Mouse (Mus musculus): ENCODE data around the gene Tut1. TPM values are rescaled to one million over a fixed set of nuclear protein-coding genes. Genes with fewer than 3 reads are reported as not detected.

The Tut1 gene
- polyA plus RNA-seq, 1 experiment from 2014 or later: 29.1 TPM

DNA sequence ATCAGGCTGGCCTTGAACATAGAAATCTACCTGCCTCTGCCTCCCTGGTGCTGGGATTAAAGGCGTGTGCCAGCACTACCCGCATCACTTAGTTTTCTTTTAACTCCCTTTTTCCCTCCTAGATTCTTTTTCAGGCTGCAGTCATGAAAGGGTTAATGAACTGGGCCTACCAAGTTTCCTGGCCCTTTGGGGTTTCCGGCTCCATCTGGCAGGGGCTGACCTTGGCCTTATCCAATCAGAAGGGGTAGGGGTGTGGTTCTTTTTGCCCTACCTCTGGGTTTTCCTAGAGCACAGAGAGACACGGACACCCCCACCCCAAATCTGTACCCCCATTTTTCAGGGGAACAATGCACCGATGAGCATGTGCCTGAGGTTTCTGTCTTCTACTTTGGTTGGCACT is 8.9 kb upstream of the Tut1 start:
- no peak for ATAC-seq (ENCODE audit: insufficient read depth, low FRiP score, low read depth)
- peak overlapping the region; percentile 26 for H3K4me3 ChIP-seq (replicated peaks)
- H3K27me3 ChIP-seq (replicated peaks): no peaks in the 10 kb centered on the region
- H3K4me2 ChIP-seq: peak overlapping the region; percentile 67
- peaks cover 44% of the 10 kb centered on the region for H3K36me3 ChIP-seq
- H3K9me3 ChIP-seq: no peaks in the 10 kb centered on the region
- no peak overlapping the region for H3K9ac ChIP-seq
- 0 out of 2 replicates have a peak overlapping the region, but pooled peaks have one; percentile 35 for H3K27ac ChIP-seq
- H3K4me1 ChIP-seq: peaks cover 30% of the 10 kb centered on the region
- WGBS: 13% methylated on average over 5 of the region's 5 CpGs

- H3K9me3 ChIP-seq: no peaks in the 10 kb centered on the region
- no peak overlapping the region for H3K9ac ChIP-seq
- H3K4me2 ChIP-seq: peak overlapping the region; percentile 67
- 72% methylated on average over 6 of the region's 6 CpGs for WGBS
- ATAC-seq (ENCODE audit: insufficient read depth, low FRiP score, low read depth): no peak
- peaks cover 30% of the 10 kb centered on the region for H3K4me1 ChIP-seq
- peak overlapping the region; percentile 26 for H3K4me3 ChIP-seq (replicated peaks)
- H3K27ac ChIP-seq: no peak overlapping the region
- no peaks in the 10 kb centered on the region for H3K27me3 ChIP-seq (replicated peaks)
- H3K36me3 ChIP-seq: peaks cover 47% of the 10 kb centered on the region
Measured at GRCm38 (mm10) chr19:8945251-8945650, 8.4 kb upstream of the Tut1 start.

DNA sequence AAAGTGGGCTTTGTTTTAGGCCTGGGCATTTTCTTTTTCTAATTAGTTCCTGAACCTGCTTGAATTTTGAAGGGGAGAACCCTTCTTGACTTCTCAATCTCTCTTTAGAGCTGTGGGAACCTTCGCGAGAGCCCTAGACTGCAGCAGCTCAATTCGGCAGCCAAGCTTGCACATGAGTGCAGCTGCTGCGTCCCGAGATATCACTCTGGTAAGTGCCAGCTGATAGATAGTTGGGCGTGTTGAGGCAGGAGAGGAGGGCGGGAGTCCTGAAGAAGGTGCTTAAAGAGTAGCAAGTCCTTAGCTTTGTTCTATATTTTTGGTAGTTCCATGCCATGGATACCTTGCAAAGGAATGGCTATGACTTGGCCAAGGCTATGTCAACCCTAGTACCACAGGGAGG is 6.7 kb upstream of the Tut1 start:
- ATAC-seq (ENCODE audit: insufficient read depth, low FRiP score, low read depth): no peak
- H3K27me3 ChIP-seq (replicated peaks): no peaks in the 10 kb centered on the region
- H3K27ac ChIP-seq: no peak overlapping the region
- no peaks in the 10 kb centered on the region for H3K9me3 ChIP-seq
- H3K4me2 ChIP-seq: no peak overlapping the region
- no peak overlapping the region for H3K9ac ChIP-seq
- 79% methylated on average over 7 of the region's 7 CpGs for whole genome bisulfite sequencing
- peaks cover 63% of the 10 kb centered on the region for H3K36me3 ChIP-seq
- H3K4me1 ChIP-seq: peaks cover 25% of the 10 kb centered on the region
- H3K4me3 ChIP-seq (replicated peaks): no peak overlapping the region

DNA sequence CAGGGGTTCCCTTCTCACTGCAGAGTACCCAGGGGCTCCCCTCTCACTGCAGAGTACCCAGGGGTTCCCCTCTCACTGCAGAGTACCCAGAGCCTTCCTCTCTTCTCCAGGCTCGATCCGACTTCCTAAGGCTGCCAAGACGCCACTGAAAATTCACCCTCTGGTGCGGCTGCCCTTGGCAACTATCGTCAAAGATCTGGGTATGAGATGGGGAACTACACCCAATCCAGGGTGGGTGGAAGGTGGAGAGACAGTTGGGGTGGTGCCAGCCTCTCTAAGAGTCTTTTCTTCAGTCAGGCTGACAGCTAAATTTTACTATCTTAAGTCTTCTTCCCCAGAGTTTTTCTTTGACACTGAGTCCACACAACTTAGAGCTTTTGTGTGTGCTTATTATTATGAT is 3.5 kb upstream of the Tut1 start:
- Histone ChIP-seq H3K36me3 (peaks cover 61% of the 10 kb centered on the region), H3K4me1 (peaks cover 20% of the 10 kb centered on the region), H3K9me3 (no peaks in the 10 kb centered on the region), H3K27me3 (replicated peaks) (no peaks in the 10 kb centered on the region), H3K27ac (no peak overlapping the region), H3K4me2 (no peak overlapping the region), H3K4me3 (replicated peaks) (no peak overlapping the region), H3K9ac (no peak overlapping the region)
- 88% methylated on average over 5 of the region's 5 CpGs for WGBS
- ATAC-seq (ENCODE audit: insufficient read depth, low FRiP score, low read depth): no peak

- ATAC-seq (ENCODE audit: insufficient read depth, low FRiP score, low read depth): no peak
- no peaks in the 10 kb centered on the region for H3K27me3 ChIP-seq (replicated peaks)
- H3K9me3 ChIP-seq: no peaks in the 10 kb centered on the region
- no peak overlapping the region for H3K4me3 ChIP-seq (replicated peaks)
- no peak overlapping the region for H3K4me2 ChIP-seq
- peaks cover 48% of the 10 kb centered on the region for H3K36me3 ChIP-seq
- H3K4me1 ChIP-seq: peaks cover 16% of the 10 kb centered on the region; the same call in 1 of the 2 replicates
- no peak overlapping the region for H3K9ac ChIP-seq
- peak overlapping the region; percentile 83; the same call in 1 of the 2 replicates for H3K27ac ChIP-seq
- 91% methylated on average over 9 of the region's 9 CpGs for WGBS
Measured at GRCm38 (mm10) chr19:8952241-8952640, 1.4 kb upstream of the Tut1 start.

- no peaks in the 10 kb centered on the region for H3K27me3 ChIP-seq (replicated peaks)
- peaks cover 16% of the 10 kb centered on the region; the same call in 1 of the 2 replicates for H3K4me1 ChIP-seq
- H3K27ac ChIP-seq: peak overlapping the region; percentile 82
- H3K4me2 ChIP-seq: peak overlapping the region; percentile 79
- peak overlapping the region; percentile 77 for H3K9ac ChIP-seq
- H3K9me3 ChIP-seq: no peaks in the 10 kb centered on the region
- peak overlapping the region; percentile 92 for H3K4me3 ChIP-seq (replicated peaks)
- 10% methylated on average over 9 of the region's 9 CpGs for WGBS
- peaks cover 31% of the 10 kb centered on the region for H3K36me3 ChIP-seq
- no peak for ATAC-seq (ENCODE audit: insufficient read depth, low FRiP score, low read depth)
Measured at GRCm38 (mm10) chr19:8954171-8954570, 524 bp downstream of the Tut1 start.

GRCm38 (mm10) chr19:8962256-8962655 is 8.6 kb downstream of the Tut1 start:
- WGBS: 81% methylated on average over 2 of the region's 2 CpGs
- no peak overlapping the region for H3K4me2 ChIP-seq
- peaks cover 62% of the 10 kb centered on the region for H3K36me3 ChIP-seq

GRCm38 (mm10) chr19:8965075-8965474 is 11.4 kb downstream of the Tut1 start:
- Histone ChIP-seq H3K4me2 (no peak overlapping the region), H3K9me3 (no peaks in the 10 kb centered on the region), H3K27ac (no peak overlapping the region), H3K9ac (no peak overlapping the region), H3K4me3 (replicated peaks) (no peak overlapping the region), H3K36me3 (peaks cover 60% of the 10 kb centered on the region), H3K4me1 (peaks cover 6% of the 10 kb centered on the region; the same call in 1 of the 2 replicates), H3K27me3 (replicated peaks) (no peaks in the 10 kb centered on the region)
- 83% methylated on average over 11 of the region's 11 CpGs for WGBS
- no peak for ATAC-seq (ENCODE audit: insufficient read depth, low FRiP score, low read depth)

More at GRCm38 (mm10) chr19:8962256-8962655, 8.6 kb downstream of the Tut1 start:
- peaks cover 6% of the 10 kb centered on the region; the same call in 1 of the 2 replicates for H3K4me1 ChIP-seq
- ATAC-seq (ENCODE audit: insufficient read depth, low FRiP score, low read depth): no peak
- H3K4me3 ChIP-seq (replicated peaks): no peak overlapping the region
- no peak overlapping the region for H3K9ac ChIP-seq
- H3K27ac ChIP-seq: no peak overlapping the region
- no peaks in the 10 kb centered on the region for H3K27me3 ChIP-seq (replicated peaks)
- H3K9me3 ChIP-seq: no peaks in the 10 kb centered on the region

DNA sequence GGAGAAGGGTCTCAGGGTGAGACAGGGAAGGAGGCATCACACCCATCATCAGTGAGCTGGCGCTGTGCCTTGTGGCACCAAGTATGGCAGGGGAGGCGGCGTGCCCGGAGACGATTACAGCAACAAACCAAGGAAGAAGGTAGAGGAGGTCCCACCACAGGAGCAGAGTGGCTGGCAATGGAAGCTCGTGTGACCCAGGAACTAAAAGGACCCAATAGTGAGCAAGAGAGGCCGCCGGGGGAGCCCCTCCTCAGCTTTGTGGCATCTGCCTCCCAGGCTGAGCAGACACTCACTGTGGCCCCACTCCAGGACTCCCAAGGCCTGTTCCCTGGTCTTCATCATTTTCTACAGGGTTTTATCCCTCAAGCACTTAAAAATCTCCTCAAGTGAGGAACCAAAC is 12.1 kb downstream of the Tut1 start:
- ATAC-seq (ENCODE audit: insufficient read depth, low FRiP score, low read depth): no peak
- Histone ChIP-seq H3K36me3 (peaks cover 60% of the 10 kb centered on the region), H3K9ac (0 out of 2 replicates have a peak overlapping the region, but pooled peaks have one; percentile 26), H3K4me3 (replicated peaks) (peak overlapping the region; percentile 82), H3K27ac (peak overlapping the region; percentile 95), H3K4me2 (peak overlapping the region; percentile 60), H3K4me1 (peaks cover 6% of the 10 kb centered on the region; the same call in 1 of the 2 replicates), H3K9me3 (no peaks in the 10 kb centered on the region), H3K27me3 (replicated peaks) (no peaks in the 10 kb centered on the region)
- WGBS: 68% methylated on average over 8 of the region's 8 CpGs

DNA sequence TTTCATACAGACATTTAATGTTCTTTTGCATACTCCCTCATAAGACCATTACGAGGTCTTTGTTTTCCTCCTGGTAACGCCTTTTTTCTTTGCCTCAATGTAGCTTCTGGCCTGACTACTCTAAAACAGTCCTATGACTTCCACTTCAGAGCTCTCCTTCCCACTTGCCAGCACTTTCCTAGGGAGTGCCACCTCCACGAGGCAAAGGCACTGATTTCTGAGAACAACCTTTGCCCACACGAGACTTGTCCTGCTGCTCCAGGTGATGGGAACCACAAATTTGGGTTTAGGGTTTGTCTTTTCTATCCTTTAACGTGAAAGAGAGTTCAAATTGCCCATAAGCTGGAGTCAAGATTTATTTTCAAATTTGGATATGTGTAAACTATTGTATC is 12.5 kb downstream of the Tut1 start:
- Histone ChIP-seq H3K36me3 (peaks cover 62% of the 10 kb centered on the region), H3K9ac (peak overlapping the region; percentile 53; the same call in 1 of the 2 replicates), H3K4me2 (peak overlapping the region; percentile 60), H3K4me1 (peaks cover 6% of the 10 kb centered on the region; the same call in 1 of the 2 replicates), H3K4me3 (replicated peaks) (peak overlapping the region; percentile 82), H3K27me3 (replicated peaks) (no peaks in the 10 kb centered on the region), H3K27ac (peak overlapping the region; percentile 95), H3K9me3 (no peaks in the 10 kb centered on the region)
- no peak for ATAC-seq (ENCODE audit: insufficient read depth, low FRiP score, low read depth)
- 29% methylated on average over 5 of the region's 5 CpGs for WGBS

DNA sequence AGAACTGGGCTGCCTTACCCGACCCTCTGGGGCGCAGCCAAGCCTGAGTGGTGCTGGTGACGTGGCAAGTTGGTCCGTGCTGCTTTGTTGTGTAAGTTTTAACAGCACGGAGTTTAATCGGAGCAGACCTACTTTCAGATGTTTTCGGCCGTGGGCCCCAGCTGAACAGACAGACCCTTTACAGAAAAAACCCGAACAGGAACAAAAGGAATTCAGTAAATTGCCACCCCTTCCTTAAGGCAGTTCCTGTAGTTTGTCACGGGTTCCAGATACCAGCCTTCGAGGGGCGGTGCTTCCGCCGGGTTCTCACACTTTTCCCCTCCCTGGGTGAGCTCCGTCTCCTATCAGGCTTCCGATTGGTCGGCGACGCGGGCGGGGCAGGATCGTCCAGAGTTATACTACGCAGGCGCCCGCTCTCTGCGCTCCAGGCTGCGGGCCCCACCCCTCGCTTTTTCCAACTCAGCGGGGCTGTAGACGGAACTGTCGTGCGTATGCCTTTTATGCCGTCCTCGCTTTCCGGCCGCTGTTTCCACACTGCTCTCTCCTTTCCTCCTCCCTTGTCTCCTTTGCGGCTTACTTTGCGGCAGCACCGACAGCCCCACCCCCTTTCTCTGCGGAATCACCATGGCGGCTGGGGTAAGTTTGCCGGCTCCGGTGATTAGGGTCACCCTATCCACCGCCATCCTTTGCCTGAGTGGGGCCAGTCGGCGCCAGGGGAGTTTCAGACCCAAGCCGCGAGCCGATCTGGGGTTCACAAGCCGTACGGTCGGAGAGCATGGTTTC is 13.1 kb downstream of the Tut1 start, which contains the start of gene Eef1g:
TSS of gene Eef1g (plus strand) at position 452 of the 783 bp plus-strand sequence.
- ATAC-seq (ENCODE audit: insufficient read depth, low FRiP score, low read depth): peak; percentile 99
- Histone ChIP-seq H3K9ac (peak within 1 kb of the TSS; percentile 87), H3K9me3 (no peaks in the 10 kb centered on the region), H3K36me3 (peaks cover 62% of the 10 kb centered on the region), H3K4me3 (replicated peaks) (peak within 1 kb of the TSS; percentile 82), H3K27ac (peak within 1 kb of the TSS; percentile 95), H3K4me2 (peak within 1 kb of the TSS; percentile 78), H3K4me1 (peaks cover 6% of the 10 kb centered on the region; the same call in 1 of the 2 replicates), H3K27me3 (replicated peaks) (no peaks in the 10 kb centered on the region)
- under 1% methylated on average over 52 of the region's 52 CpGs for WGBS

- Histone ChIP-seq H3K4me1 (peaks cover 6% of the 10 kb centered on the region; the same call in 1 of the 2 replicates), H3K4me3 (replicated peaks) (peak overlapping the region; percentile 82), H3K4me2 (peak overlapping the region; percentile 78), H3K27ac (peak overlapping the region; percentile 72), H3K36me3 (peaks cover 63% of the 10 kb centered on the region), H3K9me3 (no peaks in the 10 kb centered on the region), H3K27me3 (replicated peaks) (no peaks in the 10 kb centered on the region), H3K9ac (peak overlapping the region; percentile 87)
- ATAC-seq (ENCODE audit: insufficient read depth, low FRiP score, low read depth): no peak
- WGBS: under 1% methylated on average over 8 of the region's 8 CpGs
Measured at GRCm38 (mm10) chr19:8967373-8967743, 13.7 kb downstream of the Tut1 start.

All from stomach, embryonic 15.5 days (tissue).